29 mouse cellular contexts compared by ENCODE assay signal in genomic region chr14:114656636-114657035, GRCm38 (mm10).
A peak's percentile ranks its signal among the peaks of the same experiment; 100 is the strongest.
DNase-seq lines count a peak whose midpoint lies in the region; ATAC-seq and TF ChIP-seq lines count a peak whose summit lies in the region.
"Had no signal": no experiment of that assay in that cellular context is flagged by ENCODE, and none has a peak within 500 bp of the region (broad histone marks: within the 10 kb centered on the region; RNA-seq: fewer than 3 reads in every experiment).

No protein-coding gene starts in this region.

- H3K4me2 ChIP-seq in liver, embryonic 11.5 days: no peak overlapping the region
- H3K4me2 ChIP-seq in kidney, postnatal 0 days (ENCODE audit: low read length): no peak overlapping the region
- H3K4me2 ChIP-seq: heart, embryonic 11.5 days; hindbrain, embryonic 12.5 days; intestine, embryonic 15.5 days; limb, embryonic 15.5 days; midbrain, embryonic 13.5 days; neural tube, embryonic 15.5 days had no signal

- H3K9ac ChIP-seq in liver, adult 2 months (ENCODE audit: low read depth, low read length): no peak overlapping the region
- no peak overlapping the region for H3K9ac ChIP-seq in liver, embryonic 11.5 days (ENCODE audit: low read depth, low read length)
- H3K9ac ChIP-seq in kidney, postnatal 0 days (ENCODE audit: low read depth, low read length): no peak overlapping the region
- H3K9ac ChIP-seq: hindbrain, embryonic 12.5 days; intestine, embryonic 15.5 days; limb, embryonic 15.5 days; midbrain, embryonic 13.5 days; neural tube, embryonic 15.5 days had no signal

- no peaks in the 10 kb centered on the region; the same call in 1 of the 2 replicates for H3K4me1 ChIP-seq in liver, adult 2 months (ENCODE audit: control insufficient read depth, insufficient read depth, low read length)
- H3K4me1 ChIP-seq in liver, embryonic 11.5 days (replicated peaks; ENCODE audit: control insufficient read depth, insufficient read depth, low read length): no peaks in the 10 kb centered on the region
- H3K4me1 ChIP-seq in kidney, postnatal 0 days (replicated peaks; ENCODE audit: insufficient read depth, low read length): no peaks in the 10 kb centered on the region
- H3K4me1 ChIP-seq: hindbrain, embryonic 12.5 days; intestine, embryonic 15.5 days; limb, embryonic 10.5 days; limb, embryonic 15.5 days; midbrain, embryonic 13.5 days; neural tube, embryonic 15.5 days had no signal

- 11% methylated on average over 1 of the region's 1 CpGs for WGBS in liver, adult 2 months
- 63% methylated on average over 1 of the region's 1 CpGs for WGBS in liver, embryonic 11.5 days
- 46% methylated on average over 1 of the region's 1 CpGs for WGBS in kidney, postnatal 0 days

- no peaks in the 10 kb centered on the region for H3K36me3 ChIP-seq in liver, adult 2 months (ENCODE audit: control insufficient read depth, insufficient read depth, low read length)
- H3K36me3 ChIP-seq in liver, embryonic 11.5 days (ENCODE audit: control insufficient read depth, insufficient read depth, low read length): no peaks in the 10 kb centered on the region
- no peaks in the 10 kb centered on the region for H3K36me3 ChIP-seq in kidney, postnatal 0 days (ENCODE audit: insufficient read depth, low read length)
- H3K36me3 ChIP-seq: hindbrain, embryonic 12.5 days; intestine, embryonic 15.5 days; limb, embryonic 10.5 days; limb, embryonic 15.5 days; midbrain, embryonic 13.5 days; neural tube, embryonic 15.5 days had no signal

- H3K79me2 ChIP-seq in liver, adult 2 months (ENCODE audit: control insufficient read depth, insufficient read depth, low read length): no peaks in the 10 kb centered on the region

- TF ChIP-seq POLR2A in liver, adult 2 months (IDR thresholded peaks at IDR 0.05; ENCODE audit: extremely low read depth, insufficient read depth, low read length): no peak

- no peak for TF ChIP-seq CTCF in liver, adult 2 months (IDR thresholded peaks at IDR 0.05; ENCODE audit: low read depth, low read length)
- TF ChIP-seq CTCF in kidney, postnatal 0 days (IDR thresholded peaks at IDR 0.05; ENCODE audit: low read depth): no peak

- H3K4me3 ChIP-seq in liver, adult 2 months (ENCODE audit: insufficient read depth, low read depth, low read length): no peak overlapping the region
- no peak overlapping the region for H3K4me3 ChIP-seq in liver, embryonic 11.5 days (ENCODE audit: low read depth, low read length)
- H3K4me3 ChIP-seq in kidney, postnatal 0 days (replicated peaks; ENCODE audit: low read depth, low read length): no peak overlapping the region
- H3K4me3 ChIP-seq: hindbrain, embryonic 12.5 days; intestine, embryonic 15.5 days; limb, embryonic 10.5 days; limb, embryonic 15.5 days; midbrain, embryonic 13.5 days; neural tube, embryonic 15.5 days had no signal

- ATAC-seq in liver, embryonic 11.5 days (replicated peaks; ENCODE audit: low FRiP score): no peak
- 0 out of 2 replicates have a peak, but pooled peaks have one; percentile 33 for ATAC-seq in kidney, postnatal 0 days (replicated peaks; ENCODE audit: low FRiP score, low read depth)
- ATAC-seq: forebrain, embryonic 14.5 days; hindbrain, postnatal 0 days; intestine, embryonic 15.5 days; midbrain, embryonic 13.5 days; Patski had no signal

- no peaks in the 10 kb centered on the region for H3K9me3 ChIP-seq in liver, embryonic 11.5 days (ENCODE audit: control insufficient read depth, low read length)
- no peaks in the 10 kb centered on the region for H3K9me3 ChIP-seq in kidney, postnatal 0 days (replicated peaks; ENCODE audit: low read length)
- H3K9me3 ChIP-seq: hindbrain, embryonic 12.5 days; intestine, embryonic 15.5 days; limb, embryonic 10.5 days; limb, embryonic 15.5 days; midbrain, embryonic 13.5 days; neural tube, embryonic 15.5 days had no signal

- no peak overlapping the region for H3K27ac ChIP-seq in liver, adult 2 months (replicated peaks; ENCODE audit: insufficient read depth, low read depth, low read length)
- H3K27ac ChIP-seq in liver, embryonic 11.5 days (ENCODE audit: low read depth, low read length): no peak overlapping the region
- H3K27ac ChIP-seq in kidney, postnatal 0 days: no peak overlapping the region
- H3K27ac ChIP-seq: hindbrain, embryonic 12.5 days; hindbrain, postnatal 0 days; intestine, embryonic 15.5 days; limb, embryonic 10.5 days; limb, embryonic 15.5 days; midbrain, embryonic 13.5 days; neural tube, embryonic 15.5 days had no signal

- no peaks in the 10 kb centered on the region for H3K27me3 ChIP-seq in liver, adult 2 months (ENCODE audit: control insufficient read depth, insufficient read depth, low read length)
- no peaks in the 10 kb centered on the region for H3K27me3 ChIP-seq in liver, embryonic 11.5 days (replicated peaks; ENCODE audit: control insufficient read depth, insufficient read depth, low read length)
- no peaks in the 10 kb centered on the region for H3K27me3 ChIP-seq in kidney, postnatal 0 days (ENCODE audit: insufficient read depth, low read length)
- H3K27me3 ChIP-seq: hindbrain, embryonic 12.5 days; intestine, embryonic 15.5 days; limb, embryonic 15.5 days; midbrain, embryonic 13.5 days; neural tube, embryonic 15.5 days; Patski had no signal

- peak; percentile 82 for DNase-seq in liver, adult 2 months (ENCODE audit: extremely low read depth, low read depth, low spot score)
- no peak for DNase-seq in liver, embryonic 11.5 days (ENCODE audit: low spot score)
- DNase-seq in kidney, adult 8-10 months: peak; percentile 26 to 51
- peak; percentile 4 for DNase-seq in kidney, postnatal 0 days (ENCODE audit: low spot score)
- DNase-seq in adrenal gland, adult 2 months: no peak
- DNase-seq in gastrocnemius, postnatal 10 days: no peak
- DNase-seq in retina, embryonic 14.5 days (ENCODE audit: low spot score): no peak
- DNase-seq: adrenal gland, postnatal 25 days; cerebellum, adult 2 months; cerebellum, postnatal 14 days; gastrocnemius, postnatal 25 days; heart, adult 11 months; heart, postnatal 36 days; layer of hippocampus, adult 9-11 months; lung, postnatal 4 days; right cerebral cortex, postnatal 25 days; spleen, adult 18-20 months; thymus, adult 18-20 months; thymus, postnatal 36 days had no signal

Comparison
In these comparisons a context has a peak if more than half of its experiments do, and no peak if none do; other contexts are left out.
1. DNase-seq: peak in liver, adult 2 months (single experiment), kidney, adult 8-10 months (2 of 2) and kidney, postnatal 0 days (single experiment); none in liver, embryonic 11.5 days (single experiment), adrenal gland, adult 2 months (single experiment), gastrocnemius, postnatal 10 days (single experiment) and retina, embryonic 14.5 days (single experiment).